Comparison of ENCODE assay signal across 8 mouse cellular contexts in the genomic region with DNA sequence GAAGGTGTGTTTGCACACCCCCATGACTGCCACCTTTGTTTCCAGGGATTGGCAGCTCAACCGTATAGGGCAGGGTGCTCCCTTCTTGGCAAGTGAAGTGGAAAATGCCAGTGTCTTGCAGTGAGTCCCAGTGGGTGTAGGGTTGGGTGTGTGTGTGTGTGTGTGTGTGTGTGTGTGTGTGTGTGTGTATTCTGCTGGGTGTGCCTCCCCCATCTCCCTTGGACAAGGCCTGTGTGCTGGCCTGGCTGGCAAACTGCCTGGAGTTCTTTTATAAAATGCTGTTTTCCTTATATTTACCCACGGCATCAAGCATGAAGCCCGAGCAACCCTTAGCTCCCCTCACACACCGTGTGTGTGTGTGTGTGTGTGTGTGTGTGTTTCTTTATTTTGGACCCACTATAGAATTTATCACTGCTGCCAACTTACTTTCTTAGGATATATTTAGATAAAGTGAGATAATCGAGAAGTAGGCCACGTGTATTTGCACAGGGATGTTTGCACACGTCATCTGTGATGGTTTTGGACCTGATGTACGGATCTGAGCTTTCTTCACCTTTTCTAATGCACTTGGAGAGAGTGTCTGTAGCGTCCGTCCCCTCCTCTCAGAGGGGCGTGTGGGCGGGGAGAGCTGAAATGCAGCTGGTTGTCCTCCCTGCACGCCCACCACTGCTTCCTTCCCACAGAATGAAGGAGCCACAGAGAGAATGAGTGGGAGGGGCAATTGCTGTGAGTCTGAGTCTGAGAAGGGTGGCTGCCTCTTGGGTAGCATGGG.
DNase-seq lines count a peak whose midpoint lies in the region; ATAC-seq and TF ChIP-seq lines count a peak whose summit lies in the region.

No protein-coding gene starts in this region.

- H3K36me3 ChIP-seq in kidney, embryonic 16.5 days (ENCODE audit: insufficient read depth, low read length) = no peaks in the 10 kb centered on the region
- H3K36me3 ChIP-seq in kidney, adult 2 months (ENCODE audit: control insufficient read depth, insufficient read depth, low read length) = no peaks in the 10 kb centered on the region
- H3K36me3 ChIP-seq in forebrain, embryonic 15.5 days = no peaks in the 10 kb centered on the region
- H3K36me3 ChIP-seq in lung, embryonic 16.5 days (ENCODE audit: control insufficient read depth, insufficient read depth, low read length) = no peaks in the 10 kb centered on the region

- no peak for TF ChIP-seq CTCF in kidney, adult 2 months (conservative IDR thresholded peaks at IDR 0.05; ENCODE audit: insufficient read depth, insufficient read length, low read depth, low read length)

- no peak overlapping the region for H3K4me3 ChIP-seq in kidney, embryonic 16.5 days (ENCODE audit: low read length)
- H3K4me3 ChIP-seq in kidney, adult 2 months (ENCODE audit: insufficient read depth, low read depth, low read length) = no peak overlapping the region
- H3K4me3 ChIP-seq in forebrain, embryonic 15.5 days = no peak overlapping the region
- H3K4me3 ChIP-seq in lung, embryonic 16.5 days (ENCODE audit: low read length) = no peak overlapping the region

- no peak overlapping the region for H3K27ac ChIP-seq in kidney, embryonic 16.5 days (ENCODE audit: low read length)
- H3K27ac ChIP-seq in kidney, adult 2 months (ENCODE audit: insufficient read depth, low read depth, low read length) = no peak overlapping the region
- H3K27ac ChIP-seq in forebrain, embryonic 15.5 days (replicated peaks) = 0 out of 2 replicates have a peak overlapping the region, but pooled peaks have one; percentile 9
- H3K27ac ChIP-seq in lung, embryonic 16.5 days (ENCODE audit: low read length) = peak overlapping the region; percentile 60

- 20% methylated on average over 13 of the region's 13 CpGs for WGBS in kidney, embryonic 16.5 days
- WGBS in kidney, adult 2 months = 52% methylated on average over 13 of the region's 13 CpGs
- 22% methylated on average over 13 of the region's 13 CpGs for WGBS in forebrain, embryonic 15.5 days
- 17% methylated on average over 13 of the region's 13 CpGs for WGBS in lung, embryonic 16.5 days

- no peak for TF ChIP-seq POLR2A in kidney, adult 2 months (IDR thresholded peaks at IDR 0.05; ENCODE audit: low read depth, low read length)

- H3K4me2 ChIP-seq in kidney, embryonic 16.5 days (replicated peaks; ENCODE audit: low read depth, low read length) = no peak overlapping the region
- no peak overlapping the region for H3K4me2 ChIP-seq in forebrain, embryonic 15.5 days (replicated peaks)
- 0 out of 2 replicates have a peak overlapping the region, but pooled peaks have one; percentile 1 for H3K4me2 ChIP-seq in lung, embryonic 16.5 days (ENCODE audit: low read depth, low read length)

- ATAC-seq in kidney, embryonic 16.5 days (ENCODE audit: low FRiP score, low TSS enrichment) = peak; percentile 57; the same call in 1 of the 2 replicates
- peak; percentile 17 for ATAC-seq in forebrain, embryonic 15.5 days (replicated peaks)
- ATAC-seq in lung, embryonic 16.5 days (ENCODE audit: low read depth) = peak; percentile 92
- no peak for ATAC-seq in monocyte, adult 5-6 weeks (replicated peaks; ENCODE audit: insufficient number of reproducible peaks, low FRiP score, low TSS enrichment, poor library complexity, severe bottlenecking)

- no peak overlapping the region for H3K9ac ChIP-seq in kidney, embryonic 16.5 days (replicated peaks; ENCODE audit: low read length)
- no peak overlapping the region for H3K9ac ChIP-seq in forebrain, embryonic 15.5 days (replicated peaks)
- H3K9ac ChIP-seq in lung, embryonic 16.5 days (ENCODE audit: low read length) = no peak overlapping the region

- no peak for DNase-seq in kidney, adult 2 months
- DNase-seq in ZHBTc4 (ENCODE audit: low read depth, low spot score) = peak; percentile 26
- peak; percentile 81 for DNase-seq in thymus, postnatal 4 days
- no peak for DNase-seq in gastrocnemius, postnatal 25 days

- H3K9me3 ChIP-seq in kidney, embryonic 16.5 days (ENCODE audit: low read length) = no peaks in the 10 kb centered on the region
- H3K9me3 ChIP-seq in forebrain, embryonic 15.5 days = no peaks in the 10 kb centered on the region
- H3K9me3 ChIP-seq in lung, embryonic 16.5 days (ENCODE audit: control insufficient read depth, low read length) = no peaks in the 10 kb centered on the region

- no peaks in the 10 kb centered on the region for H3K27me3 ChIP-seq in kidney, embryonic 16.5 days (ENCODE audit: insufficient read depth, low read length)
- H3K27me3 ChIP-seq in kidney, adult 2 months (replicated peaks; ENCODE audit: control insufficient read depth, insufficient read depth, low read length) = no peaks in the 10 kb centered on the region
- no peaks in the 10 kb centered on the region for H3K27me3 ChIP-seq in forebrain, embryonic 15.5 days
- H3K27me3 ChIP-seq in lung, embryonic 16.5 days (ENCODE audit: control insufficient read depth, insufficient read depth, low read depth, low read length) = no peaks in the 10 kb centered on the region

- peaks cover 28% of the 10 kb centered on the region for H3K4me1 ChIP-seq in kidney, embryonic 16.5 days (ENCODE audit: insufficient read depth, low read length)
- peaks cover 14% of the 10 kb centered on the region for H3K4me1 ChIP-seq in kidney, adult 2 months (ENCODE audit: control insufficient read depth, insufficient read depth, low read length)
- H3K4me1 ChIP-seq in forebrain, embryonic 15.5 days = peaks cover 72% of the 10 kb centered on the region
- H3K4me1 ChIP-seq in lung, embryonic 16.5 days (replicated peaks; ENCODE audit: control insufficient read depth, insufficient read depth, low read length) = peaks cover 29% of the 10 kb centered on the region

Comparison
In these comparisons a context has a peak if more than half of its experiments do, and no peak if none do; other contexts are left out.
1. H3K27ac ChIP-seq: peak in forebrain, embryonic 15.5 days (single experiment) and lung, embryonic 16.5 days (single experiment); none in kidney, embryonic 16.5 days (single experiment) and kidney, adult 2 months (single experiment).
2. DNase-seq: peak in ZHBTc4 (single experiment) and thymus, postnatal 4 days (single experiment); none in kidney, adult 2 months (single experiment) and gastrocnemius, postnatal 25 days (single experiment).